Mouse (Mus musculus): ENCODE results near the gene Wdr77. TPM values are rescaled to one million over a fixed set of nuclear protein-coding genes. Genes with fewer than 3 reads are reported as not detected.
"Not testable (repeated sequence)": the region's sequence is repeated elsewhere in the genome, so short reads cannot be mapped to it uniquely, and the experiment has no call there.

Wdr77 gene
- polyA plus RNA-seq, 1 experiment: 56.9 TPM

- no peak for DNase-seq
- no peaks in the 10 kb centered on the region for H3K27me3 ChIP-seq (ENCODE audit: control insufficient read depth, insufficient read depth, low read length)
- WGBS: 78% methylated on average over 2 of the region's 2 CpGs
- TF ChIP-seq CTCF (IDR thresholded peaks at IDR 0.05; ENCODE audit: borderline replicate concordance, insufficient read depth, low read depth, low read length) (no peak), POLR2A (IDR thresholded peaks at IDR 0.05; ENCODE audit: borderline replicate concordance, insufficient read depth, low read length) (no peak)
- no peak overlapping the region for H3K27ac ChIP-seq (ENCODE audit: insufficient read depth, low read length)
- H3K4me3 ChIP-seq (replicated peaks; ENCODE audit: insufficient read depth, low read depth, low read length): no peak overlapping the region
- H3K4me1 ChIP-seq (ENCODE audit: control insufficient read depth, insufficient read depth, low read length): no peaks in the 10 kb centered on the region
These were observed 35.6 kb downstream of the Wdr77 start for GRCm38 (mm10) chr3:105994730-105995129.

GRCm38 (mm10) chr3:106000707-106001375, 41.7 kb downstream of the Wdr77 start:
- 26% methylated on average over 11 of the region's 11 CpGs for WGBS

GRCm38 (mm10) chr3:106001416-106002370, 42.5 kb downstream of the Wdr77 start:
- H3K27me3 ChIP-seq (ENCODE audit: control insufficient read depth, insufficient read depth, low read length): no peaks in the 10 kb centered on the region
- TF ChIP-seq CTCF (IDR thresholded peaks at IDR 0.05; ENCODE audit: borderline replicate concordance, insufficient read depth, low read depth, low read length): no peak
- TF ChIP-seq POLR2A (IDR thresholded peaks at IDR 0.05; ENCODE audit: borderline replicate concordance, insufficient read depth, low read length): no peak
- peak; percentile 11 to 23 for DNase-seq
- peak overlapping the region; percentile 14 for H3K4me3 ChIP-seq (replicated peaks; ENCODE audit: insufficient read depth, low read depth, low read length)
- 24% methylated on average over 17 of the region's 17 CpGs for WGBS
- peaks cover 7% of the 10 kb centered on the region; the same call in 1 of the 2 replicates for H3K4me1 ChIP-seq (ENCODE audit: control insufficient read depth, insufficient read depth, low read length)
- no peak overlapping the region for H3K27ac ChIP-seq (ENCODE audit: insufficient read depth, low read length)

More at GRCm38 (mm10) chr3:106000707-106001375, 41.7 kb downstream of the Wdr77 start:
- DNase-seq: no peak
- no peak for TF ChIP-seq CTCF (IDR thresholded peaks at IDR 0.05; ENCODE audit: borderline replicate concordance, insufficient read depth, low read depth, low read length)
- TF ChIP-seq POLR2A (IDR thresholded peaks at IDR 0.05; ENCODE audit: borderline replicate concordance, insufficient read depth, low read length): no peak
- H3K27ac ChIP-seq (ENCODE audit: insufficient read depth, low read length): no peak overlapping the region
- H3K27me3 ChIP-seq (ENCODE audit: control insufficient read depth, insufficient read depth, low read length): no peaks in the 10 kb centered on the region
- H3K4me1 ChIP-seq (ENCODE audit: control insufficient read depth, insufficient read depth, low read length): peaks cover 7% of the 10 kb centered on the region; the same call in 1 of the 2 replicates
- no peak overlapping the region for H3K4me3 ChIP-seq (replicated peaks; ENCODE audit: insufficient read depth, low read depth, low read length)

GRCm38 (mm10) chr3:106003360-106003759, 44.2 kb downstream of the Wdr77 start:
- DNase-seq; H3K4me3 ChIP-seq (replicated peaks; ENCODE audit: insufficient read depth, low read depth, low read length); H3K27me3 ChIP-seq (ENCODE audit: control insufficient read depth, insufficient read depth, low read length); H3K27ac ChIP-seq (ENCODE audit: insufficient read depth, low read length); H3K4me1 ChIP-seq (ENCODE audit: control insufficient read depth, insufficient read depth, low read length): not testable (repeated sequence)
- 56% methylated on average over 10 of the region's 10 CpGs for WGBS

- H3K4me1 ChIP-seq (ENCODE audit: control insufficient read depth, insufficient read depth, low read length): no peaks in the 10 kb centered on the region
- H3K27me3 ChIP-seq (ENCODE audit: control insufficient read depth, insufficient read depth, low read length): no peaks in the 10 kb centered on the region
- 84% methylated on average over 2 of the region's 2 CpGs for WGBS
- no peak within 1 kb of the TSS for H3K27ac ChIP-seq (ENCODE audit: insufficient read depth, low read length)
- DNase-seq: no peak
- TF ChIP-seq CTCF (IDR thresholded peaks at IDR 0.05; ENCODE audit: borderline replicate concordance, insufficient read depth, low read depth, low read length): no peak
- H3K4me3 ChIP-seq (replicated peaks; ENCODE audit: insufficient read depth, low read depth, low read length): no peak within 1 kb of the TSS
These were observed 55.4 kb downstream of the Wdr77 start, which contains the start of gene Pifo for GRCm38 (mm10) chr3:106014546-106014945. Gene Pifo, minus strand, starts transcription at chr3:106014646.

Other genes with a start within 250 kb of the Wdr77 start
- gene Rap1a, start 158.0 kb upstream of the Wdr77 start, polyA plus RNA-seq (2012; rRNA removed): 60.9 and 66.2 TPM in 2 replicates
- gene Adora3, start 88.5 kb upstream of the Wdr77 start, polyA plus RNA-seq (2012; rRNA removed): 0.43 and 0.52 TPM in 2 replicates
- gene Tmigd3, start 88.5 kb upstream of the Wdr77 start, polyA plus RNA-seq (2012; rRNA removed): 0.52 TPM in 1 of 2 replicates, not detected in the other
- gene I830077J02Rik, start 26.7 kb upstream of the Wdr77 start, polyA plus RNA-seq (2012; rRNA removed): 0.40 and 0.72 TPM in 2 replicates
- 396 and 419 TPM in 2 replicates for gene Atp5f1, start 730 bp downstream of the Wdr77 start, polyA plus RNA-seq (2012; rRNA removed)
- gene Ovgp1, start 14.3 kb downstream of the Wdr77 start, polyA plus RNA-seq (2012; rRNA removed): 15.8 and 17.3 TPM in 2 replicates
- gene Pifo, start 55.3 kb downstream of the Wdr77 start, polyA plus RNA-seq (2012; rRNA removed): 1.2 and 1.8 TPM in 2 replicates
- 7.2 and 10.0 TPM in 2 replicates for gene Chil5, start 73.4 kb downstream of the Wdr77 start, polyA plus RNA-seq (2012; rRNA removed)
- gene Chia1, start 153.9 kb downstream of the Wdr77 start, polyA plus RNA-seq (2012; rRNA removed): 0.65 and 1.0 TPM in 2 replicates
- gene Chil3, start 208.2 kb downstream of the Wdr77 start, polyA plus RNA-seq (2012; rRNA removed): 0.11 and 0.39 TPM in 2 replicates